Mouse (Mus musculus): ENCODE data around the gene Hist1h4c.
"Not testable (repeated sequence)": the region's sequence is repeated elsewhere in the genome, so short reads cannot be mapped to it uniquely, and the experiment has no call there.

Gene Hist1h4c

DNA sequence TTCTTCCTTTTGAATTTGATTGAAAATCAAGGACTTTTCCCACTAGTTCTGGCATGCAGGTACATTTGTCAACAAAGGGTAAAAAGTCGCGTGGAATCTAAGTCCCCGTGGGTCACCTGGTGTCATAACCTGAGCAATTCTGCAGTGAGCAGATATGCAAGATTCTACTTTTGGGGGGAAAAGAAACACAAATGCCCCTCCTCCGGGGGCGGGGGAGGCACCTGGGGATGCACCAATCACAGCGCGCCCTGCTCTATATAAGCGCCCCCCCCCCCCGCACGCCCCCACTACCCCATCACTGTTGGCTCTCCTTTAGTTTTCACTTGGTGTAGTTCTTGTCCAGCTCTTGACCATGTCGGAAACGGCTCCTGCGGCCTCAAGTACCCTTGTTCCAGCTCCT is 2.7 kb downstream of the Hist1h4c start, which contains the start of gene Hist1h1t:
TSS of gene Hist1h1t (plus strand) at position 301 of the 400 bp plus-strand sequence.
- DNase-seq (ENCODE audit: low spot score): no peak

DNA sequence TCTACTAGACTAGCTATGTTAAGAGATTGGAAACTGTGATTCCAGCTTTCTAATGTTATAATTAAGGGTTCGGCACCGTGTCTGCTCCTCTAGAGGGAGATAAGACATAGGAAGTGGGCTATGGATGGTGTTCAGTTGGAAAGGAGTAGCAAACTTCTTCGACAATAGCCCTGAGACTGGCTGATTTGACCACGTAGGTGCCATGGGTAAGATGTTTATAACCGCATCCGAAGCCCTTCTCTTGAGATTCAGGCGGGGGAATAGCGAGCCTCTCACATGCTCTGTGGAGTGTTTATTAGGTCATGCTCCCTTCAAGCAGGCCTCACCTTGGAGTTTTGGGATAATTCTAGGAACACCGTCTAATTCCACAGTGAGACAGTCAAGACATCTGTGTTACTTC is 3.3 kb downstream of the Hist1h4c start:
- no peak for DNase-seq (ENCODE audit: low spot score)

DNA sequence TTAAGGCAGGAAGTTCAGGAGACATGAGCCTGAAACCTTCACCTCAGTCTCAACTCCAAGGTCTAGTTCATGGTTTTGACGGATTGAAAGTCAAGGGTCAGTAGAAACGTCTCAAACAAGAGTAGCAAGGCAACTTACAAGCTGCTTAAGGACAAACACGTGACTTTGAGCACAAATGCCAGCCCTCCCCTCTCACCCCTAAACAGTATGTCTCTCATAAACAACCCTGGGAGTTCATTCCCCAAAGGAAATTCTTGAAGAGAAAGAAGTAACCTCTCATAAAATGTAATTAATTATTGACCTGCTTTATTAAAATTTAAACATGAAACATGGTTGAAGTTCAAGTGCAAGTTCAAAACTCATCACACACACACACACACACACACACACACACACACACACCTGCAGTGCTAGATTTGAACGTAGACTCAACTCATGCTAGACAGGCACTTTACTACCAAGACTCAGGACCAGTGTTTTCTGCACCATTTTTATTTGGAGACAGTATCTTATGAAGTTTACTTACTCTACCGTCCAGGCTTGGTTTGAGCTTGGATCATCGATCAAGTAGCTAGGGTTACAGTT is 4.3 kb downstream of the Hist1h4c start:
- no peak for DNase-seq (ENCODE audit: low spot score)

DNA sequence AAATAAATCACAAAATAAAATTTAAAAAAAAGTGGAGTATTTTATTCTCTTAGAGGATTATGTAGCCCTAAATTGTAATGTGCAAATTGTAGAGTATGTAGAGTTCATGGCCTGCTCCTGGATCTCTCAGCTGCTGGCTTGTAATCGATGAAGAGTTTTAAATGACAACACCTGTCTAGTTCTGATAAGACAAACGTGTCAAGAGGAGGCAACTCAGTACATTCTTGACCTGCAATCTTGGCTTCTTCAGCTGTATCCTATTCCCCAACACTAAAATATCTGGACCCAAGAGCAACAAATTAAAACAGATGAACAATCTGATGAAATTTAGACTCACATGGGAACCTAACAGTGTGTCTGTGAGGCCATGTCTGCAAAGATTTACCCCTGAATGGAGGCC is 8.8 kb downstream of the Hist1h4c start:
- DNase-seq (ENCODE audit: low spot score): no peak

DNA sequence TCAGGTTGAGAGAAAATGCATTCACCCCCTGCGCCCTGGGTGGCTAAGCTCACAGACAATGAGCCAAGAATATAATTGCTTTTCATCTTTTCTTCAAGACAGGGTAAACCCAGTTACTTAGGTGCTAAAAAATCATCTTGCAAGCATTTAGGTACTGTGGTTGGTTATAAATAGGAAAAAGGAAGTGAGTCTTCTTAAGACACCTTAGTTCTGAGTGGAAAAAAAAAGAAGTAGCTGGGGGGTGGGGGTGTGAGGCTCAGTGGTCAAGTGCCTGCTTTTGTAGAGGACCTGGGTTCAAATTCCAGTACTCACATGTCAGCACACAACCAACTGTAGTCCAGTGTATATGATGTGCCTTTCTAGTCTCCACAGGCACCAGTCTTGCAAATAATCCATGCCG is 9.3 kb downstream of the Hist1h4c start:
- no peak for DNase-seq (ENCODE audit: low spot score)

DNA sequence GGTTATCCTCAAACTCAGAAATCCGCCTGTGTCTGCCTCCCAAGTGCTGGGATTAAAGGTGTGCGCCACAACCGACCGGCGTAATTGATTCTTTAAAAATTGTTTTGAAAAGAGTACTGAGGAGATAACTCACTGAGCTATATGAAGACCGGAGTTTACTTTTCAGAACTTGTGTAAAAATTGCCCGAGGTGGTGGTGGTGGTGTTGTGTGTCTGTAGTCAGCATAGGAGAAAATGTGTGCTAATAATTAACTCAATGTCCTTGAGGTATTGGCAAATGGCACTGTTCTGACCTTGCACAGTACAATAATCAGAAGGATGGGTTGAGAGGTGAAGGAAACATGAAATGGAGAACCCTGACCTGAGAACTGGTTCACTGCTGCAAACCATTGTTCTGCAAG is 10.3 kb downstream of the Hist1h4c start:
- no peak for DNase-seq (ENCODE audit: low spot score)

DNA sequence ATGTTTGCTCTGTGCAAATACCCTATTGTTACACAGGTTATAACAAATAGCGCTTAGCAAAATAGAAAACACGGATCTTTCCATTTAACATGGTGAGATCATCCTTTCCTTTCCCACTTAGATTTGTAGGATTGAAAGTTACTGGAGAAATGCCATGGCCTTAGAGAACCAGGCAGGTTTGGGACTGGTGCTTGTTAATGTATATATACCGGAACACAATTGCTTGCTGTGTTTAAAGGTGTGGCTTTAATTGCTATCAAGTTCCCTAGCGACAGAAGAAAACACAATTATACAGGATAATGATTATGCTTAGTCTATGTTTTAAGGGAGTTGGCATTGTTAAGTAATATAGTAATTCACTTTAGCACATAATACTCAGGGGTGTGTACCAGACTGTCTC is 11.1 kb downstream of the Hist1h4c start:
- no peak for DNase-seq (ENCODE audit: low spot score)

DNA sequence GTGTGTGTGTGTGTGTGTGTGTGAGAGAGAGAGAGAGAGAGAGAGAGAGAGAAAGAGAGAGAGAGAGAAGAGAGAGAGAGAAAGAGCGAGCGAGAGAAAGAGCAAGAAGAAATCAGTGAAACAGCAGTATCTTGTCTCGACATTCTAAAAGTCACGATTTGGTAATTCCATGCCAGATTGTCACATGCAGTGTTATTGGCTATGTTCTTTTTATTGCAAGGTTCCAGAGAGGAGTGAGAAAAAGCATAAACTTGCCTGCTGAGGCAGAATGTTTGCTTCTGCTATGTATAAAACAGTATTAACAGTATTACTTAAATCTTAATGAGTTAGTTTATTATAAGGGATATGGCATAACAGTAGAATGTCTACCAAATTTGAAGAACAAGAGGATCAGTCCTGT is 12.3 kb downstream of the Hist1h4c start:
- DNase-seq (ENCODE audit: low spot score): no peak

DNA sequence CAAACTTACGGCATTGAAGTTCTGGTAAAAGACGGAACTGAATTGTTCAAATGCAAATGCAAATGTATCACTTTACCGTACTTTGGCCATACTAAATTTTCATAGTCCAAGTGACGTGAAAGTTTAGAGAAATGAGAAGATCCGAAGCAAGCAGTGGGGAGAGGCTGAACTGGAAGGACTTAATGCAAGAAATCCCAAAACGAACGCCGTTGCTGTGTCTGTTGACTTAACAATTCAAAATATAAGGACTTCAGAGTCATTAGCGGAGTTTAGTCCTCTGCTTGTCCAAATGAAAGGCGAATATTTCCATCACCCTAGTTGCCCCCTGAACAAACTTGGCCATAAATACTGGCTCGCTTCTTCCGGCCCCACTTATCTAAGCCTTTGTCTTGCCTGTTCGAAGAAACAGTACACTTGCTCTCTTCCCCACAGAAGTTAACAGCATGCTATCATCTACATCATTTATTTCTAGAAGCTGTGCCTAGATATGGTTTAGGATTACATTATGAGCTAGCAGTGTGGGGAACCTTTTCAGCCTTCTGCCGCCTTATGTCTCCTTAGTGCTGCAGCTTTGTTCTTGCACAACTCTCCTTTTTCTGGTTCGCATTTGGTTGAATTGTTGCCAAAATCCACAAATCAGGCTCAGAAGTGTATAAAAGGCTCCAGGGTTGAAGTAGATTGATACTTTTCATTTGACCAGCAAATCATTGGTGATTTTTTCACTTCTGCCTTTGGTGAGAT is 13.0 kb downstream of the Hist1h4c start:
- no peak for DNase-seq (ENCODE audit: low spot score)

DNA sequence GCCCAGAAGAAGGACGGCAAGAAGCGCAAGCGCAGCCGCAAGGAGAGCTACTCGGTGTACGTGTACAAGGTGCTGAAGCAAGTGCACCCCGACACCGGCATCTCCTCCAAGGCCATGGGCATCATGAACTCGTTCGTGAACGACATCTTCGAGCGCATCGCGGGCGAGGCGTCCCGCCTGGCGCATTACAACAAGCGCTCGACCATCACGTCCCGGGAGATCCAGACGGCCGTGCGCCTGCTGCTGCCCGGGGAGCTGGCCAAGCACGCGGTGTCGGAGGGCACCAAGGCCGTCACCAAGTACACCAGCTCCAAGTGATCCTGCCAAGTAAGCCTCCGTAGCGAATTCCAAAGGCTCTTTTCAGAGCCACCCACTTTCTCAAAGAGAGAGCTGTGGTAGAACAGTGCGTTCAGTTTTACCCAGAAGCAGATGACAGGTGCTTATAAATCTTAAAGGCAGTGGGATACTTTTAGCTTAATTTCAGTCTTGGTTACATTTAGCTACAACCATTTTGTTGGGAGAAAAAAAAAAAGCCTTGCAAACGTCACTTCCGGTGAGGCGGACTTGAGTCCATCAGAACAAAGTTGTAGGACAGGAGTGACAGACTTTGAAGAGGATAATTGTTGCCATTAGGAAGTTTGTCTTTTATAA is 13.8 kb downstream of the Hist1h4c start:
- DNase-seq (ENCODE audit: low spot score): not testable (repeated sequence)

DNA sequence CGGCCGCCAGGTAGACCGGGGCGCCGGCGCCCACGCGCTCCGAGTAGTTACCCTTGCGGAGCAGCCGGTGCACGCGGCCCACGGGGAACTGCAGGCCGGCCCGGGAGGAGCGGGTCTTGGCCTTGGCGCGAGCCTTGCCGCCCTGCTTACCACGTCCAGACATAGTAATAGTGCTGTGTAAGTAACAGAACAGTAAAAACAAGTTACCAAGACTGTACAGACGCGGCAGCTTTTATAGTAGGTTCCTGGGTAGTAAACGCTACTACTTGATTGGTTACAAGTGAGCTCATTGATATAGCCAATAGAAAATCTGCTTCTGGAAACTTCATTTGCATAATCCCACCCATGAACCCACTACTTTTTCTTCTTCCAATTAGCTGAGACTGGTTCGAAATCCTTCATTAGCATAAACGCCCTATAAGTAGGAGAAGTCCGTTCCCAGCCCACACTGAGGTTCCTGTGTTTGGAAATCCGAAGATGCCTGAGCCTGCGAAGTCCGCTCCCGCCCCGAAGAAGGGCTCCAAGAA is 14.4 kb downstream of the Hist1h4c start, which contains the start of the genes Hist1h2ac and Hist1h2bc:
TSS of gene Hist1h2ac (minus strand) at position 194 of the 527 bp plus-strand sequence.
TSS of gene Hist1h2bc (plus strand) at position 445 of the 527 bp plus-strand sequence.
- no peak for DNase-seq (ENCODE audit: low spot score)

DNA sequence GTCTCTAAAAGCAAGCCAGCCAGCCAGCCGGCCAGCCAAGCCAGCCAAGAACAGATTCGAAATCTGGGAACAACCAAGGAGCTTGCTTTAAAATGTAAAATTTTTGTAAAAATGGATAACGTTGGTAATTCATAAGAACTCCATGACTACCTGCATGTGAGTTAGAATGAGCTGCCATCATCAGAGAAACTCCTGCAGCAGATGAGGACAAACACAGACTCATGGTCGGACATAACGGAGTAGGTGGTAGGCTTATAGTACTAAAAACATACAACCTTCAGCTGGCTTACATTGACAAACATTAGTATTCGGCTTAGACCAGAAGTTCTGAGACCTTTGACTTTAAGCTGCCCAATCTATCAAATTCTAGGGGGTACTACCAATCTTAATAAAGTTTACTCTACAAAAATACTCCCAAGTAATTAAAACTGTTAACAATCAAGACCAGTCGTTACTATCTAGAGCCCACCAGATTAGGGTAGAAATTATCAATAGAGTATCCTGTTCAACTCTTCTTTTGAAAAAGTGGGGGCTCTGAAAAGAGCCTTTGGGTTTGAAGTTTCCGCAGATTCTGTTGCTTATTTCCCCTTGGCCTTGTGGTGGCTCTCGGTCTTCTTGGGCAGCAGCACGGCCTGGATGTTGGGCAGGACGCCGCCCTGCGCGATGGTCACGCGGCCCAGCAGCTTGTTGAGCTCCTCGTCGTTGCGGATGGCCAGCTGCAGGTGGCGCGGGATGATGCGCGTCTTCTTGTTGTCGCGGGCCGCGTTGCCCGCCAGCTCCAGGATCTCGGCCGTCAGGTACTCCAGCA is 15.1 kb downstream of the Hist1h4c start:
- DNase-seq (ENCODE audit: low spot score): not testable (repeated sequence)

DNA sequence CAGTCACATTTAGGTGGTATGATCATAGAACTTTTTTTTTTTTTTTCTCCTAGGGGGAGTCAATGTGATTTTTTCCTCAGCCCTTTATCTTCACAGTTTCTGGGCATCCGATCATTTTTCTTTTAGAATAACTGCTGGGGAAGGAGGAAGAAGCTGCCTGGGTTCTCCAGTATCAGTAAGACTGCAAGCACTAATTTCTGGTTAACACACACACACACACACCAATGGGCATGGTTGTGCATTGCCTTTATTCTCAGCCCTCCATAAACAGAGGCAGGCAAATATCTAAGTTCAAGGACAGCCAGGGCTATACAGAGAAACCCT is 15.7 kb downstream of the Hist1h4c start:
- no peak for DNase-seq (ENCODE audit: low spot score)

DNA sequence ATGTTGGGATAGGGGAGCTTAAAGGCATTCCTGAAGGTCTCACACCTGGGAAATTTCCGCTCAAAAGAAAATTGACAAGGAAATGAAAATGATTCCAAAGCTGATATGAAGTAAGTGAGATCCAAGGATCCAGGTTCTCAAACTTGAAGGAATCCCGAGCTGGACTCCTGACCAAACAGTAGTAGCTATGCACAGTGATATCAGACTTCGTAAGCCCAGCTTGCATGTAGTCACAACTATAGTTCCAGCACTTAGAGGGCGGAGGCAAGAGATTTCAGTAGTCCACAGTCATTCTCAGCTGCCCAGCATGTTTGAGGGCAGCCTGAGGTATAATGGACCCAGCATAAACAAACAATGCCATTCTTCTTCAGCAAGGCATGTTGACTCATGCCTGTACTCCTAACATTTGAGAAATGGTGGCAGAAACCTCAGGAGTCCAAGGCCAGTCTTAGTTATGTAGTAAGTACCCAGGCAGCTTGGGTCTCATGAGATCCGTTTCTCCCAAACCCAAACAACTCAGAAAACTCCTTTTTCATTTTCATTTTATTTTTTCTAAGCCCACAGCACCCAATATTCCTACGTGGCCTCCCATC is 16.2 kb downstream of the Hist1h4c start:
- DNase-seq (ENCODE audit: low spot score): no peak

DNA sequence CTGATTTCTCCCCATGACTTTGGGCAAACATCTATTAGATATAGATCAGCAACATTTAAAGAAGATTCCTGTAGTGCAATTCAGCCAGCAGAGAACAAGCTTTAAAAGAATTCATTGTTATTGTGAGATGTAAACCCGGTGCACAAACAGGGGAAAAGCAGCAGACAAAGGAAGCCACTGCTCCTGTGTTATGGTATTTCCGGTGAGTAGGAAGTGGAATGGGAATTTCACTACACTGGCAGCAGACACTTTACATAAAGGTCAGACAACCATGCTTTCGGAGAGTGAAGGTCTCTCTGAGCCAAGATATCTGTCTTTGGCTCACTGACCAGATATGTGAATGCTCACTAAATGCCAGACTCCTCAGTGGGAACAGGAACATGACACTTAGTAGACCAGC is 35.7 kb downstream of the Hist1h4c start:
- no peak for DNase-seq (ENCODE audit: low spot score)

DNA sequence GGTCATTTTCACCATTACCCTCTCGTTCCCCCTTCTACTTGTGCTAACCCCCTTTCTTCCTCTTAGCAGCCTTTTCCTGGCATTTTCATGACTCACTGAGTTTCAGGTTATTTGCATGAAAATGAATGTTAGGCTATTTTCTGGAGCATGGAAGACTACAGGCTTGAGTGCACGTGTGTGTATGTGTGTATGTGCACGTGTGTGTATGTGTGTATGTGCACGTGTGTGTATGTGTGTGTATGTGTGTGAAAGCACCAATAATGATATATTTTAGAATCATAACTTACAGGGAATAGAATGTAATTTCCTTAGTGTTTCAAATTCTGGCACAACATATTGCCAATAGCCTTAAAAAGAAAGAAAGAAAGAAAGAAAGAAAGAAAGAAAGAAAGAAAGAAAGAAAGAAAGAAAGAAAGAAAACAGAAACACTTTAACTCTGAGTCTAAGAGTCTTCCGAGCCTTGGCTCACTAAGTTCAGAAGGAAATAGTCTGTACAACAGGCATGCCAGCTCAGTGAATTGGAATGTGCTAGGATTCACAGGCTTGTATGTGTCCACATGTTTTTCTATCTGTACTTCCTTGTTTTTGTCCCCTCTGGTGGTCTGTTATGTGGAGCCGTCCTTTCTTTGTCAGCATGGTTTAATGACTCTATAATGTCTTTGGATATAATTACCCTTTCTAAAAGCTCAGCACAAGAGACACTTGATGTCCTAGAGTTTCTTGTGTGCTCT is 38.5 kb downstream of the Hist1h4c start:
- DNase-seq (ENCODE audit: low spot score): no peak

Data from urinary bladder, postnatal 10 days (tissue).